Mouse (Mus musculus) intestine, postnatal 0 days (tissue): ENCODE data around the gene Ccdc157. TPM values are rescaled to one million over a fixed set of nuclear protein-coding genes. Genes with fewer than 3 reads are reported as not detected.

Experiments used
- ATAC-seq: fragments of 200-750 bp; cut with Nextera tagmentation; 2 replicates; pipeline ENCODE4 v1.8.0; 2017; ENCODE audit warnings: mild to moderate bottlenecking, moderate TSS enrichment, moderate library complexity
- H3K27ac ChIP-seq: fragments of 300-500 bp; sonication (generic); 2 replicates; pipeline ENCODE4 v1.5.1; 2014; ENCODE audit warnings: mild to moderate bottlenecking, low read depth, low read length, moderate library complexity
- H3K27me3 ChIP-seq: fragments of 300-500 bp; sonication (generic); replicated peaks from 2 replicates; pipeline ENCODE4 v1.6.1; 2014; ENCODE audit warnings: low read length, mixed read lengths; ENCODE audit not compliant: control insufficient read depth, insufficient read depth
- H3K36me3 ChIP-seq: fragments of 300-500 bp; sonication (generic); 2 replicates; pipeline ENCODE4 v1.6.1; 2014; ENCODE audit warnings: mild to moderate bottlenecking, moderate library complexity; ENCODE audit not compliant: control insufficient read depth, insufficient read depth
- H3K4me1 ChIP-seq: fragments of 300-500 bp; sonication (generic); replicated peaks from 2 replicates; pipeline ENCODE4 v1.6.1; 2014; ENCODE audit warnings: antibody characterized with exemption, low read length, mixed read lengths; ENCODE audit not compliant: control insufficient read depth, insufficient read depth
- H3K4me2 ChIP-seq: fragments of 300-500 bp; sonication (generic); replicated peaks from 2 replicates; pipeline ENCODE4 v1.6.1; 2014; ENCODE audit warnings: low read depth, mild to moderate bottlenecking, moderate library complexity
- H3K4me3 ChIP-seq: fragments of 300-500 bp; sonication (generic); 2 replicates; pipeline ENCODE4 v1.5.1; 2014; ENCODE audit warnings: low read depth, low read length
- H3K9ac ChIP-seq: fragments of 300-500 bp; sonication (generic); 2 replicates; pipeline ENCODE4 v1.6.1; 2014; ENCODE audit warnings: mild to moderate bottlenecking, low read depth, low read length
- H3K9me3 ChIP-seq: fragments of 300-500 bp; sonication (generic); 2 replicates; pipeline ENCODE4 v1.6.1; 2016; ENCODE audit warnings: mixed run types; ENCODE audit not compliant: control insufficient read depth
- CTCF ChIP-seq: sonication (generic); IDR thresholded peaks from 2 replicates; pipeline ENCODE4 v1.5.1; 2016; ENCODE audit warnings: low read depth, mild to moderate bottlenecking, control low read depth, antibody characterized with exemption, moderate library complexity
- WGBS: fragments of 180-500 bp; shearing (Covaris S2); extraction: QIAGEN DNeasy Blood & Tissue Kit; methylation state at CpG from one replicate; pipeline ENCODE4 v1.1.7; 2014; 5-methylcytosine and 5-hydroxymethylcytosine counted together
- polyA plus RNA-seq: library from polyadenylated mRNA; unstranded; fragments of >200 nt; fragmentation: Nextera tagmentation; extraction: Ambion mirVana; gene quantifications from 2 replicates; pipeline ENCODE4 v1.2.1, GENCODE M21; 2015

The Ccdc157 gene
- polyA plus RNA-seq, 1 experiment from 2014 or later = 1.1 TPM

DNA sequence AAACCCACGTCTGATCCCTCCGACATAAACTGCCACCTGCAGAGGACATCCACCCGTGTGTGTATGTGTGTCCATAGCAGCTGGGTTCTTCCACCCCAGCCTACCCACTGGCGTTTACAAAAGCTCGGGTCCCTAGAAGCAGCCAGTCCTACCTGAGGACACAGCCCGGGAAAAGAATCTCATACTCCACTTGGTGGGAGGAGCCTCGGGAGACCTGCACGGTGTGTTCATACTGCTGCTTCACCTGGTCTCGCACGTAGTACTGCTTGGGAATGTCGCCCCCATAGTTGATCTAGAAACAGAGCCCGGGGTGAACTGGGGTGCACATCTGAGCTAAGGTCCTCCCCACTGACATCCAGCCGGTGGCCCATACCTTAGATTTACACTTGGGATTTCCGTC is 56.6 kb downstream of the Ccdc157 start:
- TF ChIP-seq CTCF = no peak
- no peak overlapping the region for H3K4me3 ChIP-seq
- H3K27me3 ChIP-seq = no peaks in the 10 kb centered on the region
- H3K4me2 ChIP-seq = no peak overlapping the region
- no peaks in the 10 kb centered on the region for H3K4me1 ChIP-seq
- H3K9me3 ChIP-seq = no peaks in the 10 kb centered on the region
- no peak overlapping the region for H3K27ac ChIP-seq
- no peak overlapping the region for H3K9ac ChIP-seq
- no peaks in the 10 kb centered on the region for H3K36me3 ChIP-seq
- no peak for ATAC-seq
- 67% methylated on average over 14 of the region's 14 CpGs for WGBS

DNA sequence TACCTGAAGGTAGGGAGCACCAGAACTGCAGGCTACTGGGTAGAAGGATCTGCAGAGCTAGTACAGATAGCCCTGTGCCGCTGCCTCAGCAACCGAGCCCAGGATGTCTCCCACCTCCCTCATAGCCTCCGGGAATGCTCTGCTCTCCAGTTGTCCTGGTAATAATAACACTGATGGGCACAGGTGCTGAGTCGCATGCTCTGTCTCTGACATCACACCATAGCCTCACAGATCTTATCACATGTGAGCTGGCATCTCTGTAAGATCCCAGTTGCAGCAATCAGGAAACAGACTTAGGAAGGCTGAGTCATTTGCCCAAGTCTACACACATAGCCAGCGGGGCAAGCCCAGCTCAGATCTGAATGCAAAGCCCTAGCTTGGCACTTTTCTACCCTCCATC is 58.2 kb downstream of the Ccdc157 start:
- no peaks in the 10 kb centered on the region for H3K9me3 ChIP-seq
- no peak for TF ChIP-seq CTCF
- H3K9ac ChIP-seq = no peak overlapping the region
- ATAC-seq = peak; percentile 54; the same call in 1 of the 2 replicates
- WGBS = 75% methylated on average over 5 of the region's 5 CpGs
- H3K4me2 ChIP-seq = no peak overlapping the region
- H3K27me3 ChIP-seq = no peaks in the 10 kb centered on the region
- H3K36me3 ChIP-seq = no peaks in the 10 kb centered on the region
- H3K27ac ChIP-seq = no peak overlapping the region
- no peak overlapping the region for H3K4me3 ChIP-seq
- H3K4me1 ChIP-seq = 0 out of 2 replicates have a peak, but pooled peaks cover 6% of the 10 kb centered on the region

DNA sequence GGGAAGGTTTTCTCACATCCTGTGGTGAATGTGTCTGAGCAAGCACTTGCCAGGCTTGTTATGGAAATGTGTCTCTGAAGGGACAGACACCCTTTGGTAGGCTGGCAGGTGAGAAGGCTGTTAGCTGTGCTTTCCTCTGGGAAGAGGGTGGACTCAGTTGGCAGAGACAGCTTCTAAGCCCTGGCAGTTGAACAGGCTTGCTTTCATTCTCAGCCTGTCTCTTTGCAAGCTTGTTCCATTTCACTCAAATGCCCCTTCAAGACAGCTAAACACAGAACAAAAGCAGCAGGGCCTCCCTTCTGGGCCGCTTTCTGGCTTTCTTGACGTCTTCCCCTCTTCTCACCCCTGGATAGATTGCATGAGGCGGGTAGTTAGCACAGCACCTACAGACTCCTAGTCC is 60.6 kb downstream of the Ccdc157 start:
- Histone ChIP-seq H3K4me2 (no peak overlapping the region), H3K27me3 (no peaks in the 10 kb centered on the region), H3K27ac (no peak overlapping the region), H3K9ac (no peak overlapping the region), H3K9me3 (no peaks in the 10 kb centered on the region), H3K36me3 (no peaks in the 10 kb centered on the region), H3K4me1 (peaks cover 13% of the 10 kb centered on the region; the same call in 1 of the 2 replicates), H3K4me3 (no peak overlapping the region)
- ATAC-seq = no peak
- 85% methylated on average over 3 of the region's 3 CpGs for WGBS
- TF ChIP-seq CTCF = no peak

DNA sequence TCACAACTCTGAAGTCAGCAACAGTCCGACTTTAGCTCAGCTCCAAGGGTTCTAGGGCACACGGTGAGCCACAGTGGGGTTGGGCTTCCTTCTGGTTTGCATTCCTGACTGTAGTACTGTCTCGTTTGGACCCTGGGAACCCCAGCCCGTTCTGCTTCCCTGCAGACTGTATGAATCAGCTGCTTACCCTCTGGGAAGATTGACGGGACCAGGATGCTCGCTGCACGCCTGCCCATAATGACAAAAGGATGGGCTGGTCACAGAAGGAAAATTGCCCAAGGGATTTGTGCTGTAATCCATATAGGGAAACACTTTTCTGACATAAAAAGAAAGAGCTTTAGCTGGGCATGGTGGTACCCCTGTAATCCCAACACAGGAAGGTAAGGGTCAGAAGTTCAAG is 61.3 kb downstream of the Ccdc157 start:
- H3K36me3 ChIP-seq = no peaks in the 10 kb centered on the region
- H3K4me1 ChIP-seq = peaks cover 13% of the 10 kb centered on the region; the same call in 1 of the 2 replicates
- no peak for TF ChIP-seq CTCF
- H3K4me3 ChIP-seq = no peak overlapping the region
- no peak overlapping the region for H3K9ac ChIP-seq
- H3K27me3 ChIP-seq = no peaks in the 10 kb centered on the region
- 75% methylated on average over 7 of the region's 7 CpGs for WGBS
- no peak for ATAC-seq
- H3K27ac ChIP-seq = no peak overlapping the region
- H3K9me3 ChIP-seq = no peaks in the 10 kb centered on the region
- no peak overlapping the region for H3K4me2 ChIP-seq

DNA sequence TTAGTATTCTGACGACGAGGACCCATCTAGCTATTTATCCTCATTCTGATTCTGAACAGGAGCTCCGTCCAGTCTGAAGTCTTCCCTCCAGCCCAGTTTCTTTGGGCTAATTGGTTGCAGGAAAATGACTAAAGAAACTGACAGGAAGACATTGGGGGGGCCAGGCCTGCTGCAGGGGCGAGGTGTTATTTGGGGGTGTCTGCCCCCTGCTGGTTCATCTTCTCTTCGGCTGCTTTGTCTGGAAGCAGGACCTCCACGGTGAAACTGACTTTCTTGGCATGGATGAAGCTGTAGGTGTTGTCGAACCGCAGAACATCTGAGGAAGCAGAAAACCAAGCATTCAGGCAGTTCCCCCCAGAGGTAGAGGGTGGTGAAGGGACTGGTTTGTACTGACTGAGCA is 62.0 kb downstream of the Ccdc157 start:
- peaks cover 13% of the 10 kb centered on the region; the same call in 1 of the 2 replicates for H3K4me1 ChIP-seq
- no peaks in the 10 kb centered on the region for H3K36me3 ChIP-seq
- no peaks in the 10 kb centered on the region for H3K9me3 ChIP-seq
- peak; percentile 44 for TF ChIP-seq CTCF
- no peak overlapping the region for H3K9ac ChIP-seq
- H3K4me2 ChIP-seq = no peak overlapping the region
- no peak for ATAC-seq
- no peaks in the 10 kb centered on the region for H3K27me3 ChIP-seq
- H3K27ac ChIP-seq = no peak overlapping the region
- 71% methylated on average over 8 of the region's 8 CpGs for WGBS
- no peak overlapping the region for H3K4me3 ChIP-seq

GRCm38 (mm10) chr11:4097091-4097621 is 62.9 kb downstream of the Ccdc157 start:
- peak overlapping the region; percentile 48 for H3K4me3 ChIP-seq
- H3K36me3 ChIP-seq = peaks cover 3% of the 10 kb centered on the region
- peak overlapping the region; percentile 75 for H3K27ac ChIP-seq
- TF ChIP-seq CTCF = no peak
- H3K4me2 ChIP-seq = peak overlapping the region; percentile 82
- peaks cover 13% of the 10 kb centered on the region; the same call in 1 of the 2 replicates for H3K4me1 ChIP-seq
- no peaks in the 10 kb centered on the region for H3K9me3 ChIP-seq
- peak overlapping the region; percentile 62 for H3K9ac ChIP-seq
- ATAC-seq = 0 out of 2 replicates have a peak, but pooled peaks have one; percentile 7
- 21% methylated on average over 10 of the region's 10 CpGs for WGBS
- H3K27me3 ChIP-seq = no peaks in the 10 kb centered on the region
